15 mouse cellular contexts compared by ENCODE assay signal in genomic region chr6:112742297-112742696, GRCm38 (mm10). TPM values are rescaled to one million over a fixed set of nuclear protein-coding genes. Genes with fewer than 3 reads are reported as not detected.
A peak's percentile ranks its signal among the peaks of the same experiment; 100 is the strongest.
DNase-seq lines count a peak whose midpoint lies in the region; ATAC-seq and TF ChIP-seq lines count a peak whose summit lies in the region.
"Had no signal": no experiment of that assay in that cellular context is flagged by ENCODE, and none has a peak within 500 bp of the region (broad histone marks: within the 10 kb centered on the region; RNA-seq: fewer than 3 reads in every experiment).

No protein-coding gene starts in this region.

- H3K4me2 ChIP-seq in heart, postnatal 0 days (ENCODE audit: low read depth, low read length) = no peak overlapping the region
- H3K4me2 ChIP-seq in liver, embryonic 14.5 days (ENCODE audit: low read depth) = no peak overlapping the region
- H3K4me2 ChIP-seq: embryonic facial prominence, embryonic 12.5 days; forebrain, embryonic 12.5 days; heart, embryonic 12.5 days; liver, embryonic 13.5 days had no signal

- H3K27ac ChIP-seq in heart, postnatal 0 days (ENCODE audit: low read depth) = no peak overlapping the region
- H3K27ac ChIP-seq in liver, embryonic 14.5 days = no peak overlapping the region
- no peak overlapping the region for H3K27ac ChIP-seq in limb, embryonic 10.5 days
- H3K27ac ChIP-seq: embryonic facial prominence, embryonic 12.5 days; forebrain, embryonic 12.5 days; liver, embryonic 13.5 days had no signal

- H3K4me3 ChIP-seq in heart, postnatal 0 days (ENCODE audit: low read depth, low read length) = no peak overlapping the region
- no peak overlapping the region for H3K4me3 ChIP-seq in liver, embryonic 14.5 days (ENCODE audit: insufficient read depth in 1 of 2, low read depth in 2 of 2, low read length in 2 of 2)
- no peak overlapping the region for H3K4me3 ChIP-seq in limb, embryonic 10.5 days
- H3K4me3 ChIP-seq: embryonic facial prominence, embryonic 12.5 days; forebrain, embryonic 12.5 days; heart, embryonic 12.5 days; liver, embryonic 13.5 days had no signal

- H3K9me3 ChIP-seq in heart, postnatal 0 days (replicated peaks; ENCODE audit: control insufficient read depth, low read length) = no peaks in the 10 kb centered on the region
- H3K9me3 ChIP-seq in liver, embryonic 14.5 days (ENCODE audit: control insufficient read depth, low read length) = no peaks in the 10 kb centered on the region
- H3K9me3 ChIP-seq in limb, embryonic 10.5 days (replicated peaks) = no peaks in the 10 kb centered on the region
- H3K9me3 ChIP-seq: embryonic facial prominence, embryonic 12.5 days; forebrain, embryonic 12.5 days; heart, embryonic 12.5 days; liver, embryonic 13.5 days had no signal

- 79% methylated on average over 2 of the region's 2 CpGs for WGBS in heart, postnatal 0 days
- 67% methylated on average over 2 of the region's 2 CpGs for WGBS in liver, embryonic 14.5 days (ENCODE audit: insufficient replicate concordance)
- 85% methylated on average over 2 of the region's 2 CpGs for WGBS in limb, embryonic 10.5 days

- H3K36me3 ChIP-seq in heart, postnatal 0 days (replicated peaks; ENCODE audit: control insufficient read depth, insufficient read depth, low read length) = no peaks in the 10 kb centered on the region
- H3K36me3 ChIP-seq in liver, embryonic 14.5 days (replicated peaks; ENCODE audit: control insufficient read depth, insufficient read depth, low read depth) = no peaks in the 10 kb centered on the region
- no peaks in the 10 kb centered on the region for H3K36me3 ChIP-seq in limb, embryonic 10.5 days
- H3K36me3 ChIP-seq: embryonic facial prominence, embryonic 12.5 days; heart, embryonic 12.5 days; liver, embryonic 13.5 days had no signal

- TF ChIP-seq CTCF in heart, postnatal 0 days (IDR thresholded peaks at IDR 0.05; ENCODE audit: low read depth) = peak; percentile 33
- TF ChIP-seq CTCF in liver, embryonic 14.5 days (IDR thresholded peaks at IDR 0.05; ENCODE audit: low read depth) = 0 out of 2 replicates have a peak, but pooled peaks have one; percentile 7

- H3K4me1 ChIP-seq in heart, postnatal 0 days (ENCODE audit: control insufficient read depth, insufficient read depth) = no peaks in the 10 kb centered on the region
- peaks cover 0 to 2% of the 10 kb centered on the region in 2 experiments; a peak in 1 of 4 replicates for H3K4me1 ChIP-seq in liver, embryonic 14.5 days (replicated peaks; ENCODE audit: control insufficient read depth in 2 of 2, insufficient read depth in 2 of 2, low read length in 1 of 2)
- H3K4me1 ChIP-seq in limb, embryonic 10.5 days = 0 out of 2 replicates have a peak, but pooled peaks cover 3% of the 10 kb centered on the region
- H3K4me1 ChIP-seq: embryonic facial prominence, embryonic 12.5 days; forebrain, embryonic 12.5 days; heart, embryonic 12.5 days; liver, embryonic 13.5 days had no signal

- H3K9ac ChIP-seq in heart, postnatal 0 days (replicated peaks; ENCODE audit: low read depth, low read length) = no peak overlapping the region
- H3K9ac ChIP-seq in liver, embryonic 14.5 days (replicated peaks) = no peak overlapping the region
- H3K9ac ChIP-seq: embryonic facial prominence, embryonic 12.5 days; forebrain, embryonic 12.5 days; heart, embryonic 12.5 days; liver, embryonic 13.5 days had no signal

- ATAC-seq in heart, postnatal 0 days (ENCODE audit: insufficient read depth, low read depth) = no peak
- ATAC-seq in liver, embryonic 14.5 days (ENCODE audit: insufficient read depth) = no peak
- ATAC-seq in megakaryocyte-erythroid progenitor cell, adult 5-6 weeks (replicated peaks; ENCODE audit: low FRiP score, low TSS enrichment, poor library complexity, severe bottlenecking) = 0 out of 2 replicates have a peak, but pooled peaks have one; percentile 18

- no peaks in the 10 kb centered on the region for H3K27me3 ChIP-seq in heart, postnatal 0 days (ENCODE audit: control insufficient read depth, insufficient read depth, low read length)
- no peaks in the 10 kb centered on the region for H3K27me3 ChIP-seq in liver, embryonic 14.5 days (ENCODE audit: control insufficient read depth, insufficient read depth, low read length)
- no peaks in the 10 kb centered on the region for H3K27me3 ChIP-seq in limb, embryonic 10.5 days (ENCODE audit: low read depth, poor library complexity, severe bottlenecking)
- H3K27me3 ChIP-seq: embryonic facial prominence, embryonic 12.5 days; forebrain, embryonic 12.5 days; heart, embryonic 12.5 days; liver, embryonic 13.5 days had no signal

- no peak for TF ChIP-seq EP300 in heart, postnatal 0 days (IDR thresholded peaks at IDR 0.05; ENCODE audit: low read depth)
- no peak for TF ChIP-seq EP300 in liver, embryonic 14.5 days (IDR thresholded peaks at IDR 0.05; ENCODE audit: low read depth)

- DNase-seq in heart, postnatal 0 days (ENCODE audit: low spot score) = no peak
- no peak for DNase-seq in heart, adult 18-20 months
- no peak for DNase-seq in liver, embryonic 14.5 days (ENCODE audit: low read depth in 3 of 3, low spot score in 3 of 3)
- DNase-seq in liver (no peak), MN1 (ENCODE audit: low spot score) (peak; percentile 21)
- no peak for DNase-seq in thymus, postnatal 14 days
- DNase-seq in limb, embryonic 10.5 days (ENCODE audit: low spot score) = no peak
- DNase-seq: cerebellum, adult 9-11 months; gastrocnemius, postnatal 10 days; kidney, postnatal 36 days; liver, embryonic 13.5 days had no signal

RNA-seq across cellular contexts. Expression of gene Rad18, which starts 45.8 kb away (rescaled TPM):
- total RNA-seq in heart, postnatal 0 days (2014; rRNA removed; ENCODE audit: low replicate concordance) = 8.7 and 22.2 TPM in 2 replicates
- polyA plus RNA-seq in heart, postnatal 0 days (2015; fragmentation: Nextera tagmentation; extraction: Ambion mirVana) = 6.7 and 7.6 TPM in 2 replicates
- 1 to 10 TPM; 1.5 to 2.0 TPM for total RNA-seq in heart, adult 18-20 months (2021)
- polyA plus RNA-seq in liver, embryonic 14.5 days (2012; rRNA removed) = 7.2 and 8.3 TPM in 2 replicates
- 22.4 and 26.0 TPM in 2 replicates for polyA plus RNA-seq in liver, embryonic 14.5 days (2014; fragmentation: Nextera tagmentation; extraction: Ambion mirVana)
- 36.0 and 52.4 TPM in 2 replicates for total RNA-seq in megakaryocyte-erythroid progenitor cell, adult 5-6 weeks (2014; fragmentation: Nextera tagmentation)
- 40.1 and 49.6 TPM in 2 replicates for total RNA-seq in megakaryocyte-erythroid progenitor cell, adult 5-6 weeks (2017)
- 55.0 and 59.0 TPM in 2 replicates for polyA plus RNA-seq in limb, embryonic 10.5 days (2016; fragmentation: Nextera tagmentation; extraction: Ambion mirVana)
